Mouse (Mus musculus): Measurements from ENCODE around the gene Psmb7. TPM values are rescaled to one million over a fixed set of nuclear protein-coding genes. Genes with fewer than 3 reads are reported as not detected.

Psmb7 gene
- total RNA-seq, 2 experiments from 2014 or later = 206 to 207 TPM

DNA sequence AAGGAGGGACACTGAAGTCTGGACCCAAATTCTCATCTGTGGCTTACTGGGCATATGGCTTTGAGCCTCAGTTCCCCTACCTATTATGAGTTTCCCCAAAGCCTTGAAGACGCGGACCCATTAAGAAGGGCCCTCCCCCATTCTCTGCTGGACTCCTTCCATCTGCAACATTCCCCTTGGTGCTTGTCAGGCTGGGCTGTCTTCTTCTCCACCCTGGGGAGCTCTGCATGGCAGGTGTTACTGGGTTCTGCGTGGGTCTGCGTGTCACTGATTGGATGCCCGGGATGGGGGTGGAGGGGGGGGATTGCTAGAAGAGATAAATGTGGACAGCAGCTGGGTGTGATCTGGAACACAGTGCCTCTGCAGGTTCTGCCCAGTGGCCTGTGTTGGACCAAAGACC, 97.1 kb downstream of the Psmb7 start:
- no peak for DNase-seq (ENCODE audit: low spot score in 2 of 2)

DNA sequence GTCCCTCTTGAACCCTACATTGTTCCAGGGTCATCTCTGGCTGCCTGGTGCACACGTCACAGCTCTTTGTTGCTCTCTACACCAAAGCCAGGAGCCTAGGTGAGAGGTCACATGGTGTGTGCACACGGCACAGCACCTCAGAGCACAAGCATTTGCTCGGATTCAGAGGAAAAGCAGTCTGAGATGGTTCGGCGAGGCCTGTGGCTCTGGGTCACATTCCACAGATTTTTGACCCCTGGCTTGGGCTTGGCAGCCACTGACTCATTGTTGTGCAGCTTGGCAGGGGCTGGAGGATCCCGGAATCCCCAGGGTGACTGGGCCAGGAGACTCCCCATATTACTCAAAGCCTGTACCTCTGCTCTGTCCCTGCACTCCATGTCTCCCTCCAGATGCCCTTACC, 97.7 kb downstream of the Psmb7 start:
- DNase-seq (ENCODE audit: low spot score in 2 of 2) = no peak

DNA sequence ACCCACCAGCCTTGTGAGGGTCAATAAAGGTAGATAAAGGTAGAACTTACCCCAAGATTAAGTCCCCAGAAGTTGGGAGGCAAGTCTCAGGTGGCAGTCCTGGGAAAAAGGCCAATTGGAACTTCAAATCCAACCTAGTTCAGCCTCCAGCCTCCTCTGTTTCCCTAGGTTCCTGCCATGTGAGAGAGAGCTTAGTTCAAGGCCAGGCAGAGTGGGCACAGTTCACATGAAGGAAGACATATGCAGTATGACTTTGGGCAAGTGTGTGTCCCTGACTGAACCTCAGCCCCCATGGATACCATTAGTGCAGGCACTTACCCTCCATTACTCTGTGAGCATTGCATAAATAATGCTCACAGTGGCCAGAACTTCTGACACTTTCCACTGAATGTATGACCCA, 98.2 kb downstream of the Psmb7 start:
- no peak for DNase-seq (ENCODE audit: low spot score in 2 of 2)

DNA sequence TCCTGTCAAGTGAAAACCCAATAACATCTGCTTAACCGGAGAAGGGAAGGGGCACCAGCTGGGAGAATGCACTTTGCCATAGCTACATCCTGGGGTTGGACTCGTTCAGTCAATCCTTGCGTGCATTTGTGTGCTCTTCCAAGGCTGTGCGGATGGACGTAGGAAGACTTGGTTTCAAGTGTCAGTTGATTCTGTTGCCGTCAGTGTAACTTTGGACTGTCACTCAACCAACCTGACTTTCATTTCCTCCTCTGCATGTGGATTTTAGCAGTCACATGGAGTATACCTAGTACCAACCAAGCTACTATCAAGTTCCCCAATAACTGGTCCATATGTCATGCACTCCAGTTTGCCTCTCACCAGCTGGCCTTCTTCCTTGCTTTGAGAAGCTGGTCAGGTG, 98.9 kb downstream of the Psmb7 start:
- no peak for DNase-seq (ENCODE audit: low spot score in 2 of 2)

DNA sequence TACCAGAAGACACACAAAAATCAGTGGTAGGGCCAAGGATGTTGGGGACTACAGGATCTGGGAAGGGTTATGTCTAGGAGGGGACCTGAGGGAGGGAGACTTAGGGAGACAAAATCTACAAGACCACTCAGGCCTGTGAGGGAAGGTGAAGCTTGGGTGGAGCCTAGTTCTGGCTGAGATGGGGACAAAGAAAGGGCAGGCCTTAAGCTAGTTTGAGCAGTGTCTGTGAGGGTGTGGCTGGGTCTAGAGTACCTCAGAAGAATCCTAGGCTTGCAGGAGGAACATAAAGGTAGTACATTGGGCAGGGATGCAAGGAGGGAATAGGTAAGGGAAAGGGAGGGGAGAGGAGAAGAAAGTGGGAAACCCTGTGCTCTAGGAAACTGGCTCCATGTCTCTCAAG, 99.5 kb downstream of the Psmb7 start:
- DNase-seq (ENCODE audit: low spot score in 2 of 2) = no peak

DNA sequence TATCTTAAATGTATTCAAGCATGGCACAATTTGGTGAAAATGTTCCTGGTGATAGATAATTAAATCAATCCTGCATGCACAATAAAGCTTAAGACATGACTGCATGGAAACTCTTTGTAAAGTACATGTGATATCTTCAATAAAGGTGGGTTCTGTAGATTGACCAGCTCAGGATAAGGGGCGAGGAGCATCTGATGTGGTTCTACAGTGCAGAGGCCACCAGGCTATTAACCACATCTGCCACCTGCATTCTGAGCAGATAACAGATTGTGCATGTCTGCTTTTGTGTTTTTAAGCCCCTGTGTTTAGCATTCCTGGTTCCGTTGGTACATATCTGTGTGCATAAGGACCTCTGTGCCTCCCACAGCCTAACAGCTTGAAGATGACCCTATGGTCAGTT, 100.7 kb downstream of the Psmb7 start:
- DNase-seq (ENCODE audit: low spot score in 2 of 2) = no peak

DNA sequence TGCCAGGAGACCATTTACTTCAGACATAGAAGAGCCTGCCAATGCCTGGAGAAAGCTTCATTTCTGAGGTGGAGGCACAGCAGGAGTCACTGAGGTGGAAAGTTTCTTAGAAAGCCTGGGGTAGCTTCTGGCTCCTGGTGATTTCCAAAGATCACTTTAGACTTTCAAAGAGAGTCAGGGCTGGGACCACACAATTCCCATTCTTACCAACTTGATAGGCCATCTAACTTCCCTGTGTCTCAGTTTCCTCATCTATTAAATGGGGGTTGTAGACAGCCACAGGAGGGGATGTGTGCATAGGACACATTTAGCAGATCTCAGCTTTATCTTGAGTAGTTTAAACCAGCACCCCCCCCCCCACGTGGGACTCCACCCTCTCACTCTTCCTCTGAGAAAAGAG, 101.5 kb downstream of the Psmb7 start:
- DNase-seq (ENCODE audit: low spot score in 2 of 2) = no peak

DNA sequence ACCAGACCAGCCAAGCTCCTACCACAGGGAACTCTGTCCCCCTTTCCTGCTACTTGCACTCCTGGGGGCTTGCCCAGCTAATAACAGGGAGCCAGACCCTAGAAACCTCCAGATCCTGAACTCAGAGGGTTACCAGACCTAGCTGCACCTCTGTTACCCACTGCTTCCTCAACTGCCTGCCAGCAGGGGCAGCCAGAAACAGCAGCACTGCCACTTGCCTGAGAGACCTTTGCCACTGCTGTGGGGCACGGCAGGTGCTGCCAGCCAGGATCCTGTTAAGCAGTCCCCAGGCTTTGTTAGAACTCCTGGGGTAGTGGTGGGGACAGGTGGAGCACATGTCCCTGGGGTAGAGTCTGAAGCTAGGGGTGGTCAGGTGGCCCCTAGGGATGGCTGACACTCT, 102.3 kb downstream of the Psmb7 start:
- no peak for DNase-seq (ENCODE audit: low spot score in 2 of 2)

DNA sequence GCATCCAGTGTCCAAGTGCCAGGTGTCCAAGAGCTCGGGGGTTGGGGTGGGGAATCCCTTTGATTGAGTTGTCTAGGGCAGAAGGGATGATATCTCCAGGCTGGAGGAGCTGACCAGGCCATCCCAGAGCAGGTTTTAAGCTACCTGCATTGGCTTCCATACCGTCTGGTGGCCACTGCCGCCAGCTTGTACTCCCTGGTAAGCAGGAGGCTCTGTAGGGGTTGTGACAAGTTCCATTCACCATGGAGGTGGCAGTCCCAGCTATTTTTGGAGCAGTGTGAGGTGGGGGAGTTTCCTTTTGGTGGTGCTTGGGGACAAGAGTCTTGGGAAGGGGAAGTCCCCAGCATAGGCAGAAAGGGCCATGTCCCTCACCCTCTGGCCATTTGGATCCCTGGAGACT, 102.8 kb downstream of the Psmb7 start:
- DNase-seq (ENCODE audit: low spot score in 2 of 2) = no peak

DNA sequence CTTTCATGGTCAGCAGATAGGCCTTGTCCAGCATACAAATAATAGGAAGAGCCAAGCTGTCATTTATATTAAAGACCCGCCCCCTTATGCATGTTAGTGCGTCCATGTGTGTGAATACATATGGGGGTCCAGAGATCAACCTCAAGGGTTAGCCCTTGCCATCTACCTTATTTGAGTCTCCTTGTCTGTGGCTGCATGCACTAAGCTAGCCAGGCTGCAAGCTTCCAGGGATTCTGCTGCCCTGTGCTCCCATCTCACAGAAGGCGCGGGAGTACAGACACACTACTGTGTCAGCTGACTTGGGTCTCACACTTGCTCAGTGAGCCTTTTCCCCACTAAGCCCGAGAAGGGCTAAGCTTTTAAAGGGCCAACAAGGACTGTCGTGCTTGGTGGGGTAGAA, 103.2 kb downstream of the Psmb7 start:
- no peak for DNase-seq (ENCODE audit: low spot score in 2 of 2)

DNA sequence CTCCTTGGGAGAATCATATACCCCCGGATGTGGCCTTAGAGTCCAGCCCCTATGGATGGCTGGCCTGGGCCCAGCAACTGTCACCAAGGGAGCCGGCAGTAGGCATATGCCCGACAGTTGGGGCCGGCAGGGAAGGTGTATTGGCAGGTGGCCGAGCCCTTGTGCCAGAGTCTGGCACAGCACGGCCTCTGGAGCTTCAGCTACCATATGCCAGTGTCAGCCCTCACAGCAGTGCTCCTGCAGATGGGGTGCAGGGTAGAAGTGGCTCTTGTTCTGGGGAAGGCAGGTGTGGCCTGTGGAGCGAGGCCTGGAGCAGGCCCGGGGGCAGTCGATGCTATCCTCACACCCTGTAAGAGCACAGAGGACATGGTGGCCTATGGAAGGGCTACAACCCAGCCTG, 104.2 kb downstream of the Psmb7 start:
- no peak for DNase-seq (ENCODE audit: low spot score in 2 of 2)

Small RNAs within 50 kb of the gene (microRNA-seq; reads per million reads assigned to microRNA genes)
- gene Gm27634 = 0 reads per million in 2 experiments

Other genes starting within 250 kb of the Psmb7 start
- gene Nek6, start 132.4 kb downstream of the Psmb7 start, total RNA-seq (2021) = 10 to 100 TPM; 25.1 to 30.8 TPM
- gene Nr5a1, start 70.5 kb upstream of the Psmb7 start, total RNA-seq (2021) = not detected